Mouse (Mus musculus): ENCODE data around the gene Fev. TPM values are rescaled to one million over a fixed set of nuclear protein-coding genes. Genes with fewer than 3 reads are reported as not detected.

Fev gene
- polyA plus RNA-seq, 2 experiments = 0.03 to 0.09 TPM

GRCm38 (mm10) chr1:74855651-74856438, 29.4 kb downstream of the Fev start:
- WGBS (ENCODE audit: insufficient replicate concordance) = 2% methylated on average over 74 of the region's 74 CpGs
- Histone ChIP-seq H3K27ac (no peak overlapping the region), H3K4me1 (replicated peaks; ENCODE audit: control insufficient read depth in 2 of 2, insufficient read depth in 2 of 2, low read length in 1 of 2) (no peaks in the 10 kb centered on the region), H3K36me3 (replicated peaks; ENCODE audit: control insufficient read depth, insufficient read depth, low read depth) (no peaks in the 10 kb centered on the region), H3K4me3 (ENCODE audit: insufficient read depth in 1 of 2, low read depth in 2 of 2, low read length in 2 of 2) (peak overlapping the region in 1 of 2 experiments; percentile 39; a peak in 1 of 4 replicates), H3K27me3 (ENCODE audit: control insufficient read depth, insufficient read depth, low read length) (peaks cover 78% of the 10 kb centered on the region), H3K9ac (replicated peaks) (no peak overlapping the region), H3K9me3 (ENCODE audit: control insufficient read depth, low read length) (no peaks in the 10 kb centered on the region), H3K4me2 (ENCODE audit: low read depth) (peak overlapping the region; percentile 60)
- DNase-seq (ENCODE audit: low read depth in 3 of 3, low spot score in 3 of 3) (no peak), ATAC-seq (ENCODE audit: insufficient read depth) (no peak)
- TF ChIP-seq EP300 (IDR thresholded peaks at IDR 0.05; ENCODE audit: low read depth) (no peak), CTCF (IDR thresholded peaks at IDR 0.05; ENCODE audit: low read depth) (no peak)

GRCm38 (mm10) chr1:74855156-74855555, 30.1 kb downstream of the Fev start:
- no peak for ATAC-seq (ENCODE audit: insufficient read depth)

GRCm38 (mm10) chr1:74854306-74855056, 30.7 kb downstream of the Fev start, which contains the start of gene Cdk5r2:
TSS of gene Cdk5r2 (plus strand) at chr1:74854934.
- Histone ChIP-seq H3K4me1 (replicated peaks; ENCODE audit: control insufficient read depth in 2 of 2, insufficient read depth in 2 of 2, low read length in 1 of 2) (no peaks in the 10 kb centered on the region), H3K36me3 (replicated peaks; ENCODE audit: control insufficient read depth, insufficient read depth, low read depth) (no peaks in the 10 kb centered on the region), H3K4me3 (ENCODE audit: insufficient read depth in 1 of 2, low read depth in 2 of 2, low read length in 2 of 2) (peak within 1 kb of the TSS in 1 of 2 experiments; percentile 39; a peak in 2 of 4 replicates), H3K27me3 (ENCODE audit: control insufficient read depth, insufficient read depth, low read length) (peaks cover 80% of the 10 kb centered on the region), H3K9me3 (ENCODE audit: control insufficient read depth, low read length) (no peaks in the 10 kb centered on the region), H3K9ac (replicated peaks) (no peak within 1 kb of the TSS), H3K4me2 (ENCODE audit: low read depth) (peak within 1 kb of the TSS; percentile 60), H3K27ac (no peak within 1 kb of the TSS)
- no peak for ATAC-seq (ENCODE audit: insufficient read depth)
- DNase-seq (ENCODE audit: low read depth in 3 of 3, low spot score in 3 of 3) = peak; percentile 17 to 34 (median 29)
- 5% methylated on average over 39 of the region's 39 CpGs for WGBS (ENCODE audit: insufficient replicate concordance)
- TF ChIP-seq EP300 (IDR thresholded peaks at IDR 0.05; ENCODE audit: low read depth) (no peak), CTCF (IDR thresholded peaks at IDR 0.05; ENCODE audit: low read depth) (no peak)

More at GRCm38 (mm10) chr1:74855156-74855555, 30.1 kb downstream of the Fev start:
- peak overlapping the region in 1 of 2 experiments; percentile 39; a peak in 2 of 4 replicates for H3K4me3 ChIP-seq (ENCODE audit: insufficient read depth in 1 of 2, low read depth in 2 of 2, low read length in 2 of 2)
- no peak for DNase-seq (ENCODE audit: low read depth in 3 of 3, low spot score in 3 of 3)
- TF ChIP-seq EP300 (IDR thresholded peaks at IDR 0.05; ENCODE audit: low read depth) (no peak), CTCF (IDR thresholded peaks at IDR 0.05; ENCODE audit: low read depth) (no peak)
- H3K4me1 ChIP-seq (replicated peaks; ENCODE audit: control insufficient read depth in 2 of 2, insufficient read depth in 2 of 2, low read length in 1 of 2) = no peaks in the 10 kb centered on the region
- peak overlapping the region; percentile 60 for H3K4me2 ChIP-seq (ENCODE audit: low read depth)
- 2% methylated on average over 46 of the region's 48 CpGs for WGBS (ENCODE audit: insufficient replicate concordance)
- H3K27me3 ChIP-seq (ENCODE audit: control insufficient read depth, insufficient read depth, low read length) = peaks cover 80% of the 10 kb centered on the region
- no peak overlapping the region for H3K27ac ChIP-seq
- no peaks in the 10 kb centered on the region for H3K36me3 ChIP-seq (replicated peaks; ENCODE audit: control insufficient read depth, insufficient read depth, low read depth)
- H3K9me3 ChIP-seq (ENCODE audit: control insufficient read depth, low read length) = no peaks in the 10 kb centered on the region
- no peak overlapping the region for H3K9ac ChIP-seq (replicated peaks)

GRCm38 (mm10) chr1:74851001-74851775, 34.0 kb downstream of the Fev start:
- Histone ChIP-seq H3K27ac (no peak overlapping the region), H3K27me3 (ENCODE audit: control insufficient read depth, insufficient read depth, low read length) (peaks cover 49% of the 10 kb centered on the region), H3K9ac (replicated peaks) (no peak overlapping the region), H3K36me3 (replicated peaks; ENCODE audit: control insufficient read depth, insufficient read depth, low read depth) (no peaks in the 10 kb centered on the region), H3K4me3 (ENCODE audit: insufficient read depth in 1 of 2, low read depth in 2 of 2, low read length in 2 of 2) (no peak overlapping the region), H3K9me3 (ENCODE audit: control insufficient read depth, low read length) (no peaks in the 10 kb centered on the region), H3K4me1 (replicated peaks; ENCODE audit: control insufficient read depth in 2 of 2, insufficient read depth in 2 of 2, low read length in 1 of 2) (no peaks in the 10 kb centered on the region), H3K4me2 (ENCODE audit: low read depth) (no peak overlapping the region)
- DNase-seq (ENCODE audit: low read depth in 3 of 3, low spot score in 3 of 3) (no peak), ATAC-seq (ENCODE audit: insufficient read depth) (no peak)
- 7% methylated on average over 6 of the region's 6 CpGs for WGBS (ENCODE audit: insufficient replicate concordance)
- TF ChIP-seq CTCF (IDR thresholded peaks at IDR 0.05; ENCODE audit: low read depth) (no peak), EP300 (IDR thresholded peaks at IDR 0.05; ENCODE audit: low read depth) (no peak)
